Mouse (Mus musculus) kidney, adult 2 months (tissue): ENCODE measurements around the gene Slmap.

ENCODE experiments used
- CTCF ChIP-seq: fragments of 200-500 bp; conservative IDR thresholded peaks from 2 replicates; pipeline ENCODE4 v1.5.1; 2011; ENCODE audit warnings: low read depth, mild to moderate bottlenecking, control low read depth, low read length, moderate library complexity, mixed read lengths; ENCODE audit not compliant: insufficient read depth, insufficient read length
- POLR2A ChIP-seq: fragments of 200-500 bp; IDR thresholded peaks from one replicate; pipeline ENCODE4 v1.6.1; 2011; ENCODE audit warnings: low read depth, low read length, control low read depth

- no peak for TF ChIP-seq CTCF
- TF ChIP-seq POLR2A: no peak
These were observed 68.1 kb downstream of the Slmap start for GRCm38 (mm10) chr14:26466544-26467125.
